Mouse (Mus musculus) forebrain, embryonic 10.5 days (tissue): ENCODE measurements around the gene Acaca. TPM values are rescaled to one million over a fixed set of nuclear protein-coding genes. Genes with fewer than 3 reads are reported as not detected.

ENCODE experiments used
- DNase-seq: peaks from one replicate; pipeline ENCODE4 v3.0.0-alpha.2; 2017; ENCODE audit warnings: low spot score; ENCODE audit errors: extremely low spot score
- H3K27ac ChIP-seq: fragments of 300-500 bp; sonication (generic); 2 replicates; pipeline ENCODE4 v1.5.1; 2016; ENCODE audit warnings: mild to moderate bottlenecking
- H3K27me3 ChIP-seq: fragments of 300-500 bp; sonication (generic); 2 replicates; pipeline ENCODE4 v1.6.1; 2016; ENCODE audit warnings: mild to moderate bottlenecking; ENCODE audit not compliant: poor library complexity, severe bottlenecking
- H3K36me3 ChIP-seq: fragments of 300-500 bp; sonication (generic); replicated peaks from 2 replicates; pipeline ENCODE4 v1.6.1; 2016; ENCODE audit warnings: mild to moderate bottlenecking, moderate library complexity
- H3K4me1 ChIP-seq: fragments of 300-500 bp; sonication (generic); 2 replicates; pipeline ENCODE4 v1.6.1; 2016
- H3K4me3 ChIP-seq: fragments of 300-500 bp; sonication (generic); 2 replicates; pipeline ENCODE4 v1.5.1; 2016; ENCODE audit warnings: mild to moderate bottlenecking, moderate library complexity
- H3K9me3 ChIP-seq: fragments of 300-500 bp; sonication (generic); 2 replicates; pipeline ENCODE4 v1.6.1; 2016; ENCODE audit warnings: mild to moderate bottlenecking, moderate library complexity
- WGBS: fragments of 180-500 bp; shearing (Covaris S2); methylation state at CpG from one replicate; pipeline ENCODE4 v1.1.7; 2016; 5-methylcytosine and 5-hydroxymethylcytosine counted together
- polyA plus RNA-seq: library from polyadenylated mRNA; unstranded; fragments of >200 nt; fragmentation: Nextera tagmentation; extraction: Ambion mirVana; gene quantifications from 2 replicates; pipeline ENCODE4 v1.2.1, GENCODE M21; 2016

Acaca gene
- polyA plus RNA-seq, 1 experiment from 2014 or later: 26.8 TPM

DNA sequence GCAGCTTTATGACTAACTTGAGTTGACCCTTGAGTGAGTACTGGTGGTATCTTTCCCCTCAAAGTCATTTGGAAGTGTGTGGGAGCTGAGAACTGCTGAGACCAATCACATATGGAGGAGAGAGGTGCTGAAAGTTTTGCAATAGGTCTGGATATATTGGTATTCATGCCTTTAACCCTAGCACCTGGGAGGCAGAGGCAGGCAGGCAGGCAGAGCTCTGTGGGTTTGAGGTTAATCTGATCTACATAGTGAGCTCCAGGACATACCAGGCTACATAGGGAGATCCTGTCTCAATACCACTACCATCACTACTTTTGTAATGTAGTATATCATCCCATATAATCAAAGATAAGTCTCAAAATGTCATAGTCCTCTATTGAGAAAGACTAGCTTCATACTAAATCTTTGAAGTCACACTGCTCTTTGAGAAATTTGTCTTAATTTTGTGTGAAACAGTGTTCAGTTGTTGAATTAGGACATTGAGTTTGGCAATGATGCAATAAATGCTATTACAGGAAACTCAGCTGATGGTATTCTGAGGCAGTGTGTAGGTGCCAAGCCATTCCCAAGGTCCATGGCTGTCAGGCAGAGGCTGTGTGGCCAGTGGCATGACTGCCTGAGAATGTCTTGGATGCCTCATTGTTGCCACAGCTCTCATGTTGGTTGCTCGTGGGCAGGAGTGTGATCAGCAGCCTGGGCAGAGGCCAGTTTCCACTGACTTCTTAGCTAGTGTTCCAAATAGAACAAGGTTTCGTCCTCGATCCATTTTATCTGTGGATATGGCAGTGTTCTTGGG, 68.3 kb downstream of the Acaca start:
- Histone ChIP-seq H3K27me3 (no peaks in the 10 kb centered on the region), H3K9me3 (no peaks in the 10 kb centered on the region), H3K4me1 (peaks cover 13% of the 10 kb centered on the region), H3K27ac (no peak overlapping the region), H3K4me3 (no peak overlapping the region), H3K36me3 (peaks cover 36% of the 10 kb centered on the region)
- WGBS: 94% methylated on average over 3 of the region's 3 CpGs
- DNase-seq: no peak

DNA sequence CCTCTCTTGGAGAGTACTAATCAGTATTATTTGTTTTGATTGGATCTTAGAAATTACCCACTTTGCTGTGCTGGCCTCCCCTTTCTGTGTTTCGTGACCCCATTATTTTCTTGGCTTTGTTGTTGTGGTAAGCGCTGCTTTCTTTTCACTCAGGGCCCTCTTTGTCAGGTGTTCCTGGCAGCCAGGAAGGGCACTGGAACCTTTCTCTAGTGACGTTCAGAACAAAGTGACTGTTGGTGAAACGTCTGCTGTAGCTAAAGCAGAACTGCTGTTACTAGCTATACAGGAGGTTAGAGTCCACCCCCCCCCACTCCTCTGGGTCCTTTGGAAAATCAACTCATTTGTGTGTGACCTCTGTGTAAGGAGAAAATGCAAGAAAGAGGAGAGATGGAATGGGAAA, 76.3 kb downstream of the Acaca start:
- Histone ChIP-seq H3K4me3 (no peak overlapping the region), H3K9me3 (no peaks in the 10 kb centered on the region), H3K27me3 (no peaks in the 10 kb centered on the region), H3K36me3 (peaks cover 38% of the 10 kb centered on the region), H3K4me1 (peaks cover 14% of the 10 kb centered on the region), H3K27ac (no peak overlapping the region)
- no peak for DNase-seq
- WGBS: 37% methylated on average over 4 of the region's 4 CpGs

DNA sequence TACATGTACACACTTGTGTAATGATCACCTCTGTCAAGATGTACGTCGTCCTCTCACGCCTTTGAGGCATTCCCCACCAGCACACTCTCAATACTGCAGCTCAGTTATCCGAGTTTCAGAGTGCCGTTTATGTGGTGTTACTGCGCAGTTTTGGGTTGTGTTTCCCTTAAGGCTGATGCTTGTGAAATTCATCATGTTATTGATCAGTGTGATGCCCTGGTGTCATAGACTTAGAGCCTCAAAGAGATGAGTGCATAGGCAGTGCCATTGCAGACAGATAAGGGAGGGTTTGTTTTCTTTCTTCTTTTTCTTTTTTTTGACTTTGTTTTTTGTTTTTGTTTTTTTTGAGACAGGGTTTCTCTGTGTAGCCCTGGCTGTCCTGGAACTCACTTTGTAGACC, 81.4 kb downstream of the Acaca start:
- Histone ChIP-seq H3K27me3 (no peaks in the 10 kb centered on the region), H3K4me3 (no peak overlapping the region), H3K9me3 (no peaks in the 10 kb centered on the region), H3K36me3 (peaks cover 16% of the 10 kb centered on the region), H3K4me1 (peaks cover 5% of the 10 kb centered on the region), H3K27ac (no peak overlapping the region)
- 97% methylated on average over 6 of the region's 6 CpGs for WGBS
- DNase-seq: no peak

DNA sequence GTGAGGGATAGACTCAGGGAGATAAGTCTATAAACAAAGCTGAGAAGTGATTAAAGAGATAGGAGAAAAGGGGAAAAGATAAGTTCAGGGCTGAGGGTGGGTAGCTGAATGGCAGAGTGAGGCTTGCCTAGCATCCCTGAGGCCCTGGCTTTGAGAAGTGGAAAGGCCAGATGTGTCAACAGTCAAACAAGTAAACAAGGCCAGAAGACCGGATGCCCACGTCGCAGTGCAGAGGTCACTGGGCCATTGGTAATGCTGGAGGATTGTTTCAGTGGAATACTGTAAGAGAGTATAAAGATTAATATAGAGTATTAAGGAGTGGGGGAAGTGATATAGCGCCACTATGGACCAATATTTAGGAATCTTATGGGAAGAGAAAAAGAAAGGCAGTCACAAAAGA, 89.5 kb downstream of the Acaca start:
- H3K27ac ChIP-seq: no peak overlapping the region
- no peaks in the 10 kb centered on the region for H3K9me3 ChIP-seq
- WGBS: 89% methylated on average over 4 of the region's 4 CpGs
- peaks cover 32% of the 10 kb centered on the region for H3K36me3 ChIP-seq
- no peaks in the 10 kb centered on the region for H3K27me3 ChIP-seq
- no peaks in the 10 kb centered on the region for H3K4me1 ChIP-seq
- H3K4me3 ChIP-seq: no peak overlapping the region
- no peak for DNase-seq

DNA sequence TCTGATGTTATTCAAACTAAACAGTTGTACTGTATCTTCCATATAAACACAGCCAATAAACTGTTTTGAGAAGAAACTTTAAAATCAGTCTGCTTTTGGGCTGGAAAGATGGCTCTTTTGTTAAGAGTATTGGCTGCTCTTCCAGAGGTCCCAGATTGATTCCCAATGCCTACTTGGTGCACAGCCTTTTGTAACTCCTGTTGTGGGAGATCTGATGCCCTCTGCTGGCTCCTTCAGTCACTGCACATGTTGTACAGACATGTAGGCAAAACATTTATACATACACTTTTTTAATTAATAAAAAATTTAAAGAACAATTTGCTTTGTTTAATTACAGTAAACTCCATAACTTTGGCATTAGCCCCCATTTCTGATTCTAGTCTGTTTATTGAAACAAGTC, 114.1 kb downstream of the Acaca start:
- Histone ChIP-seq H3K9me3 (no peaks in the 10 kb centered on the region), H3K36me3 (peaks cover 53% of the 10 kb centered on the region), H3K4me3 (no peak overlapping the region), H3K27ac (no peak overlapping the region), H3K4me1 (no peaks in the 10 kb centered on the region), H3K27me3 (no peaks in the 10 kb centered on the region)
- peak; percentile 53 for DNase-seq

DNA sequence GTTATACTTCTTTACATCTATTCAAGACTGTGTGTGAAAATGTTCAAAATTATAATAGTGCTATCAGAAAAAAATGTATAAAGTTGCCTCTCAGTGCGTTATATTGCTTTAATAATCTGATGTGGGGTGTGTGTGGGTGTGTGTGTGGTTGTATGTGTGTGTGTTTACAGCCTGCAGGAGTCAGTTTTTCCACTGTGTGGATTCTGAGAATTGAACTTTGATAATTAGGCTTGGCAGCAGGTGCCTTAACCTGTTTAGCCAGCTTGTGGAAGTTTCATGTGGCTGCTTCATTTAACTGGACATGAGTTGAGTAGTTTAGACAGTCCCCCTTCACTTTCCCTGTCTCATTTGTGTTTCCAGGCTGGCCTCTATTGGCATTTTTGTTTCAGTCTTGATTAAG, 117.9 kb downstream of the Acaca start:
- 89% methylated on average over 1 of the region's 1 CpGs for WGBS
- H3K36me3 ChIP-seq: peaks cover 50% of the 10 kb centered on the region

DNA sequence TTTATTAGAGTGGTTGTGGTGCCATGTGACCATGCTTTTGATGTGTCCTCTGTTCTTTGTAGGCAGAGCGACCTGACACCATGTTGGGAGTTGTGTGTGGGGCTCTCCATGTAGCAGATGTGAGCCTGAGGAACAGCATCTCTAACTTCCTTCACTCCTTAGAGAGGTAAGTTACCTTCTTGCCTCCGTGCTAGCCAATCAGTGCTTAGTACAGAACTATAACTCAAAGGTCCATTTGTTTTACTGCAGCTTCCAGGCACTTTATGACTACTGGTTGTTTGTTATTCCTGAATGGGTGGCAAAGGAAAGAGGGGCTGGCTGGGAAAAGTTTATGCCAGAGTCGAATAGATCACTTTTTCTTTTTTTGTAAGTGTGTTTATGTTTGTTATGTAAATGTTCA, 121.7 kb downstream of the Acaca start:
- 93% methylated on average over 3 of the region's 3 CpGs for WGBS
- H3K36me3 ChIP-seq: peaks cover 65% of the 10 kb centered on the region
- H3K9me3 ChIP-seq: no peaks in the 10 kb centered on the region
- no peak for DNase-seq
- H3K4me3 ChIP-seq: no peak overlapping the region
- H3K4me1 ChIP-seq: no peaks in the 10 kb centered on the region
- no peaks in the 10 kb centered on the region for H3K27me3 ChIP-seq
- H3K27ac ChIP-seq: no peak overlapping the region

More for the DNA sequence above, 117.9 kb downstream of the Acaca start:
- H3K4me3 ChIP-seq: no peak overlapping the region
- H3K4me1 ChIP-seq: no peaks in the 10 kb centered on the region
- no peaks in the 10 kb centered on the region for H3K27me3 ChIP-seq
- no peak for DNase-seq
- no peak overlapping the region for H3K27ac ChIP-seq
- no peaks in the 10 kb centered on the region for H3K9me3 ChIP-seq

DNA sequence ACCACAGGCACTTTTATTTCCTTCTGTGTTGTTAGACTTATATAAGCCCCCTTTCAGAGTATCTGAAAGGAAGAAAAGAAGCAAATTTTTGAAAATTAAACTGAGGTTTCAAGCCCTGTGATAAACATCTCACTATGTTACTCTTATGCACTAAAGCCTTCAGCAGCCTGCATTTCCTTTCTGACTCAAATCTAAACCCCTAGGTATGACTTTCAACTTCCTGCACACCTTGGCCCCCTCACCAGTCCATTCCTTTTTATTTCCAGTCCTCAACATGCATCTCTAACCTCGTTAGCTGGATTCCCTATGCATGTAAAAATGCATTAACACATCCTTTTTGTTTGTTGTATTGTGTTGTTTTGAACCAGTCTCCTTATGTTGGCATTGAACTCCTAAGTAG, 123.0 kb downstream of the Acaca start:
- H3K36me3 ChIP-seq: peaks cover 72% of the 10 kb centered on the region
- WGBS: 85% methylated on average over 1 of the region's 1 CpGs

DNA sequence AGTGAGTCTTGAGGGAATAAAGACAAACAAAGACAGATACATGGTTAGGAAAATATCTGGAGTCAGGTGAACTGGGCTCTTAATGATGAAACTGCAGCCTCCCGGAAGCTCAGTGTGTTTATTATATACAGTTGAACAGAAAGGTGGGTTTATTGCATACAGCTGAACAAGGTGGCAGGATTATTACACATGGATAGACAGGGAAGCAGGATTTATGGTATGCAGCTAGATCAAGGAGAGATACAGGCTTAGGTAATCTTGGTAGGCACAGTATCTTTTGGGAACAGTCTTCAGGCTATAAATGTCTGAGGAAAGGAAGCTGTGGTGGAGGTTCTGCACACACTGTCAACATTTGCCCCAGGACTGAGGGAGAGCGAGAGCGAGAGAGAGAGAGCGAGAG, 126.4 kb downstream of the Acaca start:
- WGBS: 88% methylated on average over 4 of the region's 4 CpGs

More for the DNA sequence above, 123.0 kb downstream of the Acaca start:
- H3K27me3 ChIP-seq: no peaks in the 10 kb centered on the region
- no peaks in the 10 kb centered on the region for H3K4me1 ChIP-seq
- H3K4me3 ChIP-seq: no peak overlapping the region
- H3K27ac ChIP-seq: no peak overlapping the region
- DNase-seq: no peak
- no peaks in the 10 kb centered on the region for H3K9me3 ChIP-seq

DNA sequence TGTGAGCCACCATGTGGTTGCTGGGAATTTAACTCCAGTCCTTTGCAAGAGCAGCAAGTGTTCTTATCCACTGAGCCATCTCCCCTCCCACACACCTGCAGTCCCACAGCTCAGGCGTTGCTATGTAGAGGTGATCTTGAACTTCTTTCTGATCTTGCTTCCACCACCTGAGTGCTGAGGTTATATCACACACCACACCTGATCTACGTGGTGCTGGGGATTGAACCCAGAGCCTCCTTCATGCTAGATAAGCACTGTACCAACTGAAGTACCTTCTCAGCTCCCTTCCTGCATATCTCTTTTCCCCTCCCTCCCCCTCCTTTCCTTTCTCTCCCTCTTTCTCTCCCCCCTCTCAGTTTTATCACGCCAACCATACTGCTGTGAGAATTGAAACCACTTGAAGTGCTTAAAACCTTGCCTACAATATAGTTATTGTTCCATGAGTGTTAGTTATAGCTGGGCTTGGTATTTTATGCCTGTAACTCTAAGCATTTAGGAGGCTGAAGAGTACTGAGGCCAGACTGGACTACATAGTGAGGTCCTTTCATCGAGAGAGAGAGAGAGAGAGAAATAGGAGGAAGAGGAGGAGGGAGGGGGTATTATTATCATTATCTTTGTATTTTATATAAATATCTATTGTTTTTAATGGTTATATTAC, 128.7 kb downstream of the Acaca start:
- 85% methylated on average over 4 of the region's 4 CpGs for WGBS

More for the DNA sequence above, 126.4 kb downstream of the Acaca start:
- no peaks in the 10 kb centered on the region for H3K4me1 ChIP-seq
- no peak overlapping the region for H3K27ac ChIP-seq
- peaks cover 91% of the 10 kb centered on the region for H3K36me3 ChIP-seq
- DNase-seq: no peak
- H3K4me3 ChIP-seq: no peak overlapping the region
- H3K9me3 ChIP-seq: no peaks in the 10 kb centered on the region
- no peaks in the 10 kb centered on the region for H3K27me3 ChIP-seq

DNA sequence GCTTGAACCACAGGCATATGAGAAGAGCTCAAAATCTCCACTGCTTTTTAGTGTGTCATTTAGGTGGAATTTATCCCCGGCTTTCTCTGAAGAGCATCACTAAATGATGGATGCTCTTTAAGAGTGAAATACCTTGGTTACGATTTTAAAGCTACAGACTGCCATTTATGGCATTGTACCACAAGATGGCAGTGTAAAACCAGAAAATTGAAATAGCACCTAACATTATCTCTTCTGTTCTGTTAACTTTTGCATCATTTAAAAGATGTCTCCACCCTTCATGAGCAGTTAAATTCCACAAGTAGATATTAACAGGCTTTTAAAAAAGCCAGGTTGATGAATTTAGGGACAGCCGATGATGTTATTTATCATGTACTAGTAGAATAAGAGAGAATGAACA, 135.0 kb downstream of the Acaca start:
- 77% methylated on average over 3 of the region's 3 CpGs for WGBS
- Histone ChIP-seq H3K36me3 (peaks cover 96% of the 10 kb centered on the region), H3K4me3 (no peak overlapping the region), H3K4me1 (peaks cover under 1% of the 10 kb centered on the region), H3K27me3 (no peaks in the 10 kb centered on the region), H3K27ac (no peak overlapping the region), H3K9me3 (no peaks in the 10 kb centered on the region)
- DNase-seq: no peak

More for the DNA sequence above, 128.7 kb downstream of the Acaca start:
- no peak overlapping the region for H3K4me3 ChIP-seq
- no peak overlapping the region for H3K27ac ChIP-seq
- H3K36me3 ChIP-seq: peaks cover 92% of the 10 kb centered on the region
- no peaks in the 10 kb centered on the region for H3K4me1 ChIP-seq
- no peak for DNase-seq
- H3K9me3 ChIP-seq: no peaks in the 10 kb centered on the region
- no peaks in the 10 kb centered on the region for H3K27me3 ChIP-seq

DNA sequence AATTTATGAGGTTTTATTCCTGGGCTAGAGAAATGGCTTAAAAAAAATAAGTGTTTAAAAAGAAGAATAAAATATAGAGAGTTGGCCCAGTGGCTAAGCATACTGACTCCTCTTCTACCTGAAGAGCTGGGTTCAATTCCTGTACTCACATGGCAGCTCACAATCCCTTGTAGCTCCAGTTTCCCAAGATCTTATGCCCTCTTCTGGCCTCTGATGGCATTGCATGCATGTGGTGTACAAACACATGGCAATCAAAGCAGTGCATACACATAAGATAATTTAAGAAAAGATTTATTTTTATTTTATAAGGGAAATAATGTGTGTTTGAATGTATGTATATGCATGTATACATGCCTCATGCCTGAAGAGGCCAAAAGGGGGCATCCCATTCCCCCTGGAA, 138.6 kb downstream of the Acaca start:
- Histone ChIP-seq H3K36me3 (peaks cover 84% of the 10 kb centered on the region), H3K27ac (no peak overlapping the region)

DNA sequence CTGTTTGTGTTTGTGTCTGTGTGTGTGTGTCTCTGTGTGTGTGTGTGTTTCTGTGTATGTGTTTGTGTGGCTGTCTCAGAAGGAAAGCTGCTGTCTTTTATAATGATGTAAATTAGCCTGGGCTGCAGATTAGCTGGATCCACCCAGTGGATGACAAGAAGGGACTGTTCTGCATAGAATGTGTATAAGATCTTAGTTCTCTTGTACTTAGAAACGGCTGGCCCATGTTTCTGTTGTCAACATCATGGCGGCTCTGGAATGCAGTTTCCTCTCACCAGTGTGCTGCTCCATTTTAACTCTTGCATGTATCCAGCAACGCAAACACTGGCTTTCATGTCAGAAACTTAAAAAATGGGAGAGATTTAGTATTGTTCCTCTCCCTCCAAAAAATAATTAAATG, 141.0 kb downstream of the Acaca start:
- H3K4me1 ChIP-seq: peaks cover 20% of the 10 kb centered on the region
- H3K9me3 ChIP-seq: no peaks in the 10 kb centered on the region
- no peak for DNase-seq
- H3K27me3 ChIP-seq: no peaks in the 10 kb centered on the region
- H3K27ac ChIP-seq: no peak overlapping the region
- H3K4me3 ChIP-seq: no peak overlapping the region
- peaks cover 77% of the 10 kb centered on the region for H3K36me3 ChIP-seq
- 82% methylated on average over 3 of the region's 3 CpGs for WGBS

More for the DNA sequence above, 138.6 kb downstream of the Acaca start:
- Histone ChIP-seq H3K4me3 (no peak overlapping the region), H3K9me3 (no peaks in the 10 kb centered on the region), H3K4me1 (peaks cover 20% of the 10 kb centered on the region), H3K27me3 (no peaks in the 10 kb centered on the region)
- DNase-seq: no peak
